Mouse (Mus musculus) heart, postnatal 0 days (tissue): Measurements from ENCODE around the gene Amph. TPM values are rescaled to one million over a fixed set of nuclear protein-coding genes. Genes with fewer than 3 reads are reported as not detected.

Experiments used
- ATAC-seq: fragments of 200-750 bp; cut with Nextera tagmentation; 2 replicates; pipeline ENCODE4 v1.8.0; 2017; ENCODE audit warnings: low read depth, moderate number of reproducible peaks, moderate library complexity; ENCODE audit not compliant: insufficient read depth
- DNase-seq: peaks from one replicate; pipeline ENCODE4 v3.0.0-alpha.2; 2016; ENCODE audit warnings: low spot score
- H3K27ac ChIP-seq: fragments of 300-500 bp; sonication (generic); 2 replicates; pipeline ENCODE4 v1.5.1; 2014; ENCODE audit warnings: low read depth, mild to moderate bottlenecking
- H3K27me3 ChIP-seq: fragments of 300-500 bp; sonication (generic); 2 replicates; pipeline ENCODE4 v1.6.1; 2014; ENCODE audit warnings: low read length, mixed read lengths; ENCODE audit not compliant: control insufficient read depth, insufficient read depth
- H3K36me3 ChIP-seq: fragments of 300-500 bp; sonication (generic); replicated peaks from 2 replicates; pipeline ENCODE4 v1.6.1; 2014; ENCODE audit warnings: low read length, mixed read lengths; ENCODE audit not compliant: control insufficient read depth, insufficient read depth
- H3K4me1 ChIP-seq: fragments of 300-500 bp; sonication (generic); 2 replicates; pipeline ENCODE4 v1.6.1; 2014; ENCODE audit warnings: antibody characterized with exemption; ENCODE audit not compliant: control insufficient read depth, insufficient read depth
- H3K4me2 ChIP-seq: fragments of 300-500 bp; sonication (generic); 2 replicates; pipeline ENCODE4 v1.6.1; 2014; ENCODE audit warnings: low read depth, mild to moderate bottlenecking, low read length, moderate library complexity
- H3K4me3 ChIP-seq: fragments of 300-500 bp; sonication (generic); 2 replicates; pipeline ENCODE4 v1.5.1; 2014; ENCODE audit warnings: low read depth, low read length
- H3K9ac ChIP-seq: fragments of 300-500 bp; sonication (generic); replicated peaks from 2 replicates; pipeline ENCODE4 v1.6.1; 2014; ENCODE audit warnings: low read depth, low read length, mixed read lengths
- H3K9me3 ChIP-seq: fragments of 300-500 bp; sonication (generic); replicated peaks from 2 replicates; pipeline ENCODE4 v1.6.1; 2016; ENCODE audit warnings: low read length; ENCODE audit not compliant: control insufficient read depth
- CTCF ChIP-seq: IDR thresholded peaks from 2 replicates; pipeline ENCODE4 v1.5.1; 2016; ENCODE audit warnings: antibody characterized with exemption, control low read depth, low read depth
- EP300 ChIP-seq: IDR thresholded peaks from 2 replicates; pipeline ENCODE4 v1.6.1; 2016; ENCODE audit warnings: antibody characterized with exemption, low read depth
- WGBS: fragments of 180-500 bp; shearing (Covaris S2); extraction: QIAGEN DNeasy Blood & Tissue Kit; methylation state at CpG from one replicate; pipeline ENCODE4 v1.1.7; 2014; 5-methylcytosine and 5-hydroxymethylcytosine counted together
- polyA plus RNA-seq: library from polyadenylated mRNA; unstranded; fragments of >200 nt; fragmentation: Nextera tagmentation; extraction: Ambion mirVana; gene quantifications from 2 replicates; pipeline ENCODE4 v1.2.1, GENCODE M21; 2015
- total RNA-seq: library from RNA; depleted of rRNA; stranded (reverse); fragments of >200 nt; gene quantifications from 2 replicates; pipeline ENCODE4 v1.2.3, GENCODE M21; 2014; ENCODE audit warnings: low replicate concordance

Amph gene
- total and polyA plus RNA-seq, 2 experiments from 2014 or later = 0.18 to 0.42 TPM

DNA sequence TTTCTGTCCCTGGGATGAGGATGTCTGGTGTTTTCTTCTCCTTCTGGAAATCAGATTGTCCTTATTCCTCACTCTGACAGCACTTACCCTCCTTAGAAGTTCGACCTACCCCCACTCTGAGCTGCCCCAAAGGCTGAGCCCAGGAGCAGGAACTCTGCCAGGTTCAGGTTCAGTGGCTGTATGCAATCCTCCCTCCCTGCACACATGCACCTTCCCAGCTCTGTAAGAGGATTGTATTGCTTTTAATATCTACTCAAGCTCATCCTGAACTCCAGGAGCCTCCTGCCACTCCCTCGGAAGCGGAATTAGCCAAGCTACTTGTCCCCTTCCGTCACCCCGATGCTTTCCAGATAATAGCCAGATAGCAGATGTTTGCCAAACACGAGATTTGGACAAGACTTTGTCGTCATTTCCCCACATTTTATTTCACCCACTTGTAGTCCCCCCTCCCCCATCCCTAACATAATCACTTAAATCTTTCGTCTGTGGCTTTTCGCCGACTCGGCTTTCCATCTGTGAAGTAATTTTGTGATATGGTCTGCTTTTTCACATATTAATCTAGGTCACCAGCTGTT lies 1.7 kb downstream of the Amph start:
- no peaks in the 10 kb centered on the region for H3K36me3 ChIP-seq
- ATAC-seq (no peak), DNase-seq (no peak)
- no peak overlapping the region for H3K9ac ChIP-seq
- no peaks in the 10 kb centered on the region for H3K9me3 ChIP-seq
- no peak overlapping the region for H3K4me2 ChIP-seq
- no peak overlapping the region for H3K27ac ChIP-seq
- H3K27me3 ChIP-seq = peaks cover 20% of the 10 kb centered on the region
- no peak overlapping the region for H3K4me3 ChIP-seq
- peaks cover 8% of the 10 kb centered on the region for H3K4me1 ChIP-seq
- TF ChIP-seq CTCF (no peak), EP300 (no peak)
- 44% methylated on average over 11 of the region's 11 CpGs for WGBS

DNA sequence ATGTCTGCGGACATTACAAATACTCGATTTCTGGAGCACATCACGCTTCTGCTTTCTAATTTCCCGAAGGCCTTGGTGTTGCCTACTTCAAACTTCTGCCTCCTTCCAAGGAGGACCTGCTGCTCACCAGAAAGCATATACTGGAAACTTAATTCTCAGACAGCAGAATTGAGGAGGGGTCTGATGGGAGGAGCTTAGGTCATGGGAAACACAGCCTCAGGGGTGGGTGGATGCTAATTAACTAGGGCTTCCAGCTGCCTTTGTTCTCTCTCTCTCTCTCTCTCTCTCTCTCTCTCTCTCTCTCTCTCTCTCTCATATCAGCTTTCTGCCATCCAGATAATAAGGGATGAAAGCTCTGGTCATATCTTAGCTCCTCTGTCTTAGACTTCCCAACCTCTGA lies 5.6 kb downstream of the Amph start:
- Histone ChIP-seq H3K9ac (no peak overlapping the region), H3K27me3 (peaks cover 7% of the 10 kb centered on the region), H3K4me3 (no peak overlapping the region), H3K9me3 (no peaks in the 10 kb centered on the region), H3K27ac (no peak overlapping the region), H3K4me1 (peaks cover 5% of the 10 kb centered on the region), H3K36me3 (no peaks in the 10 kb centered on the region), H3K4me2 (no peak overlapping the region)
- WGBS = 81% methylated on average over 4 of the region's 4 CpGs
- no peak for TF ChIP-seq EP300
- TF ChIP-seq CTCF = no peak
- DNase-seq (no peak), ATAC-seq (no peak)

GRCm38 (mm10) chr13:18956065-18956913 lies 8.3 kb downstream of the Amph start:
- no peak overlapping the region for H3K4me3 ChIP-seq
- H3K36me3 ChIP-seq = no peaks in the 10 kb centered on the region
- no peaks in the 10 kb centered on the region for H3K27me3 ChIP-seq
- no peak overlapping the region for H3K9ac ChIP-seq
- H3K27ac ChIP-seq = no peak overlapping the region
- H3K4me2 ChIP-seq = no peak overlapping the region
- DNase-seq (no peak), ATAC-seq (no peak)
- WGBS = 79% methylated on average over 11 of the region's 11 CpGs
- no peaks in the 10 kb centered on the region for H3K9me3 ChIP-seq
- TF ChIP-seq CTCF (no peak), EP300 (no peak)
- H3K4me1 ChIP-seq = no peaks in the 10 kb centered on the region

DNA sequence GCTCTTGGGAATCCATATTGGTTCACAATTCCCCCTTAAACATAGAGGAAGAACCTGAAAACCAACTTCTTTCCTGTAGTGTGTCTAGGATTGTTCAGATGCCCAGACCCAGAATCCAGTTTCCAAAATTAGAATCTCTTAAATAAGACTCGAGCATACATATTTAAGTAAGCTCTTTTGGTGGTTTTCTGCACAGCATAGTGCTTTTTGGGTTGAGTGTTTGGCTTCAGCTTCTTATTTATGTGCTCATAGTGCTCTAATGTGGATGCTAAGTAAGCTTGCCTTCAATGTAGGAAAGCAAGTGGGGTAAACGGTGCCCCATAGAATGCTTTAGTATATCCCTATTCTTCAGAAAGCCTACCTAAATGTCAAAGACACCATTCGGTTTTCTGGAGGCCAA lies 9.0 kb downstream of the Amph start:
- ATAC-seq = no peak

GRCm38 (mm10) chr13:18972571-18972970 lies 24.6 kb downstream of the Amph start:
- TF ChIP-seq CTCF (no peak), EP300 (no peak)
- DNase-seq = no peak
- Histone ChIP-seq H3K36me3 (no peaks in the 10 kb centered on the region), H3K4me1 (no peaks in the 10 kb centered on the region), H3K27me3 (no peaks in the 10 kb centered on the region), H3K27ac (no peak overlapping the region), H3K4me2 (no peak overlapping the region), H3K4me3 (no peak overlapping the region), H3K9ac (no peak overlapping the region), H3K9me3 (no peaks in the 10 kb centered on the region)
- no peak for ATAC-seq
- 77% methylated on average over 3 of the region's 3 CpGs for whole genome bisulfite sequencing

More for the DNA sequence above, 9.0 kb downstream of the Amph start:
- 65% methylated on average over 3 of the region's 3 CpGs for WGBS
- TF ChIP-seq CTCF (no peak), EP300 (no peak)
- Histone ChIP-seq H3K36me3 (no peaks in the 10 kb centered on the region), H3K27ac (no peak overlapping the region), H3K4me2 (no peak overlapping the region), H3K9ac (no peak overlapping the region), H3K4me1 (no peaks in the 10 kb centered on the region), H3K27me3 (no peaks in the 10 kb centered on the region), H3K4me3 (no peak overlapping the region), H3K9me3 (no peaks in the 10 kb centered on the region)
- no peak for DNase-seq

- H3K9me3 ChIP-seq = no peaks in the 10 kb centered on the region
- TF ChIP-seq EP300 (no peak), CTCF (no peak)
- ATAC-seq (no peak), DNase-seq (no peak)
- no peaks in the 10 kb centered on the region for H3K27me3 ChIP-seq
- H3K27ac ChIP-seq = no peak overlapping the region
- H3K36me3 ChIP-seq = no peaks in the 10 kb centered on the region
- H3K4me1 ChIP-seq = no peaks in the 10 kb centered on the region
- no peak overlapping the region for H3K4me2 ChIP-seq
- H3K4me3 ChIP-seq = no peak overlapping the region
- WGBS = 91% methylated on average over 5 of the region's 5 CpGs
- H3K9ac ChIP-seq = no peak overlapping the region
Measured at GRCm38 (mm10) chr13:18974351-18974750, 26.3 kb downstream of the Amph start.
